In the genomic region with DNA sequence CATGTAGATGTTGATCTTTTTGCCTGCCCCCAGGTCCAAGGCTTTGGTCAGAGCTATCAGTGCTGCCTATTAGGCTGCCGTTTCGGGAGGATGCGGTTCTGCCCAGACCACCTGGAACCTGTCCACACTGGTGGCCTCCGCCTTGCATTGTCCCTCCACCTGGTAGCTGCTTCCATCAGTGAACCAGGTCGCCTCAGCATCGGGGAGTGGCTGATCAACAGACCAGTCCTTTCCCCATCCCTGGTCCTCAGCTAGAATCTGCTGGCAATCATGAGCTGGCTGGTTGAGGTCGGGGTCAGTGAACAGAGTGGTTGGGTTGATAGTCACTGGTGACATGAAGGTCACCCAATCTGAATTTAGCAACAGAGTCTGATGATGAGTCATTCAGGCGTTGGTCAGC, we compare ENCODE assay signal across 27 mouse cellular contexts.
DNase-seq lines count a peak whose midpoint lies in the region; ATAC-seq and TF ChIP-seq lines count a peak whose summit lies in the region.
"Had no signal": no experiment of that assay in that cellular context is flagged by ENCODE, and none has a peak within 500 bp of the region (broad histone marks: within the 10 kb centered on the region; RNA-seq: fewer than 3 reads in every experiment).

No protein-coding gene starts in this region.

- no peaks in the 10 kb centered on the region for H3K36me3 ChIP-seq in embryonic facial prominence, embryonic 11.5 days (replicated peaks; ENCODE audit: control insufficient read depth, insufficient read depth, low read depth, low read length)
- no peaks in the 10 kb centered on the region for H3K36me3 ChIP-seq in embryonic facial prominence, embryonic 10.5 days (replicated peaks)
- H3K36me3 ChIP-seq in kidney, adult 2 months (ENCODE audit: control insufficient read depth, insufficient read depth, low read length), result no peaks in the 10 kb centered on the region
- H3K36me3 ChIP-seq: embryonic facial prominence, embryonic 13.5 days; embryonic facial prominence, embryonic 15.5 days; forebrain, embryonic 15.5 days had no signal

- 88% methylated on average over 8 of the region's 8 CpGs for WGBS in embryonic facial prominence, embryonic 11.5 days
- WGBS in embryonic facial prominence, embryonic 10.5 days, result 93% methylated on average over 8 of the region's 8 CpGs
- 93% methylated on average over 8 of the region's 8 CpGs for WGBS in kidney, adult 2 months

- TF ChIP-seq CTCF in kidney, adult 2 months (conservative IDR thresholded peaks at IDR 0.05; ENCODE audit: insufficient read depth, insufficient read length, low read depth, low read length), result no peak

- no peaks in the 10 kb centered on the region for H3K9me3 ChIP-seq in embryonic facial prominence, embryonic 11.5 days (replicated peaks; ENCODE audit: control insufficient read depth, low read length)
- no peaks in the 10 kb centered on the region for H3K9me3 ChIP-seq in embryonic facial prominence, embryonic 10.5 days
- H3K9me3 ChIP-seq: embryonic facial prominence, embryonic 13.5 days; embryonic facial prominence, embryonic 15.5 days; forebrain, embryonic 13.5 days; forebrain, embryonic 15.5 days had no signal

- H3K27ac ChIP-seq in embryonic facial prominence, embryonic 11.5 days (replicated peaks; ENCODE audit: low read depth, low read length), result no peak overlapping the region
- no peak overlapping the region for H3K27ac ChIP-seq in embryonic facial prominence, embryonic 10.5 days (replicated peaks)
- H3K27ac ChIP-seq in kidney, adult 2 months (ENCODE audit: insufficient read depth, low read depth, low read length), result no peak overlapping the region
- H3K27ac ChIP-seq: embryonic facial prominence, embryonic 13.5 days; embryonic facial prominence, embryonic 15.5 days; forebrain, embryonic 13.5 days; forebrain, embryonic 15.5 days had no signal

- H3K27me3 ChIP-seq in embryonic facial prominence, embryonic 11.5 days (ENCODE audit: control insufficient read depth, insufficient read depth, low read length), result no peaks in the 10 kb centered on the region
- no peaks in the 10 kb centered on the region for H3K27me3 ChIP-seq in embryonic facial prominence, embryonic 10.5 days (replicated peaks; ENCODE audit: low read depth, poor library complexity, severe bottlenecking)
- H3K27me3 ChIP-seq in kidney, adult 2 months (replicated peaks; ENCODE audit: control insufficient read depth, insufficient read depth, low read length), result no peaks in the 10 kb centered on the region
- H3K27me3 ChIP-seq: CH12.LX; embryonic facial prominence, embryonic 13.5 days; embryonic facial prominence, embryonic 15.5 days; forebrain, embryonic 13.5 days; forebrain, embryonic 15.5 days had no signal

- DNase-seq in embryonic facial prominence, embryonic 11.5 days (ENCODE audit: low spot score), result no peak
- DNase-seq in embryonic facial prominence, embryonic 10.5 days (ENCODE audit: low spot score), result no peak
- peak; percentile 80 for DNase-seq in heart, adult 11 months
- no peak for DNase-seq in heart, postnatal 4 days
- DNase-seq in 3T3-L1 (ENCODE audit: low read depth, low spot score), result peak; percentile 21
- peak; percentile 3 for DNase-seq in ES-CJ7 (ENCODE audit: low read depth, low spot score)
- DNase-seq in layer of hippocampus, postnatal 36 days, result no peak
- no peak for DNase-seq in kidney, adult 2 months
- DNase-seq: adrenal gland, adult 2 months; adrenal gland, postnatal 10 days; adrenal gland, postnatal 25 days; B cell, adult 2 months; cerebellum, adult 11 months; cerebellum, adult 18-20 months; cerebellum, adult 8-10 months; cerebellum, adult 9-11 months; cerebellum, postnatal 14 days; cerebellum, postnatal 36 days; embryo, embryonic 11 days; forebrain, postnatal 0 days had no signal

- H3K4me2 ChIP-seq in embryonic facial prominence, embryonic 11.5 days (ENCODE audit: low read depth, low read length), result no peak overlapping the region
- H3K4me2 ChIP-seq: embryonic facial prominence, embryonic 13.5 days; embryonic facial prominence, embryonic 15.5 days; forebrain, embryonic 13.5 days; forebrain, embryonic 15.5 days had no signal

- H3K9ac ChIP-seq in embryonic facial prominence, embryonic 11.5 days (replicated peaks; ENCODE audit: low read length), result no peak overlapping the region
- H3K9ac ChIP-seq: embryonic facial prominence, embryonic 13.5 days; embryonic facial prominence, embryonic 15.5 days; forebrain, embryonic 13.5 days; forebrain, embryonic 15.5 days; forebrain, postnatal 0 days had no signal

- H3K4me1 ChIP-seq in embryonic facial prominence, embryonic 11.5 days (ENCODE audit: control insufficient read depth, insufficient read depth, low read length), result no peaks in the 10 kb centered on the region
- H3K4me1 ChIP-seq in embryonic facial prominence, embryonic 10.5 days, result no peaks in the 10 kb centered on the region
- no peaks in the 10 kb centered on the region for H3K4me1 ChIP-seq in kidney, adult 2 months (ENCODE audit: control insufficient read depth, insufficient read depth, low read length)
- H3K4me1 ChIP-seq: embryonic facial prominence, embryonic 13.5 days; embryonic facial prominence, embryonic 15.5 days; forebrain, embryonic 13.5 days; forebrain, embryonic 15.5 days had no signal

- no peak for TF ChIP-seq POLR2A in kidney, adult 2 months (IDR thresholded peaks at IDR 0.05; ENCODE audit: low read depth, low read length)

- ATAC-seq in embryonic facial prominence, embryonic 11.5 days (replicated peaks; ENCODE audit: insufficient number of reproducible peaks, low FRiP score, low TSS enrichment, low read depth), result 0 out of 2 replicates have a peak, but pooled peaks have one; percentile 34
- ATAC-seq: CD4-positive, CD25-positive, alpha-beta regulatory T cell, adult 4 months; forebrain, embryonic 13.5 days; forebrain, embryonic 15.5 days; forebrain, postnatal 0 days had no signal

- no peak overlapping the region for H3K4me3 ChIP-seq in embryonic facial prominence, embryonic 11.5 days (ENCODE audit: low read depth, low read length)
- no peak overlapping the region for H3K4me3 ChIP-seq in embryonic facial prominence, embryonic 10.5 days
- no peak overlapping the region for H3K4me3 ChIP-seq in kidney, adult 2 months (ENCODE audit: insufficient read depth, low read depth, low read length)
- H3K4me3 ChIP-seq: embryonic facial prominence, embryonic 13.5 days; embryonic facial prominence, embryonic 15.5 days; erythroblast, embryonic 14.5 days; forebrain, embryonic 13.5 days; forebrain, embryonic 15.5 days had no signal

Comparison
In these comparisons a context has a peak if more than half of its experiments do, and no peak if none do; other contexts are left out.
1. DNase-seq: peak in heart, adult 11 months (single experiment), 3T3-L1 (single experiment) and ES-CJ7 (single experiment); none in embryonic facial prominence, embryonic 11.5 days (single experiment), embryonic facial prominence, embryonic 10.5 days (single experiment), heart, postnatal 4 days (single experiment), layer of hippocampus, postnatal 36 days (0 of 2) and kidney, adult 2 months (single experiment).